Mouse (Mus musculus): ENCODE results near the gene Gm4567. TPM values are rescaled to one million over a fixed set of nuclear protein-coding genes. Genes with fewer than 3 reads are reported as not detected.

Gm4567 gene
- polyA plus RNA-seq (2012; ENCODE audit: low replicate concordance): not detected in 2 replicates

DNA sequence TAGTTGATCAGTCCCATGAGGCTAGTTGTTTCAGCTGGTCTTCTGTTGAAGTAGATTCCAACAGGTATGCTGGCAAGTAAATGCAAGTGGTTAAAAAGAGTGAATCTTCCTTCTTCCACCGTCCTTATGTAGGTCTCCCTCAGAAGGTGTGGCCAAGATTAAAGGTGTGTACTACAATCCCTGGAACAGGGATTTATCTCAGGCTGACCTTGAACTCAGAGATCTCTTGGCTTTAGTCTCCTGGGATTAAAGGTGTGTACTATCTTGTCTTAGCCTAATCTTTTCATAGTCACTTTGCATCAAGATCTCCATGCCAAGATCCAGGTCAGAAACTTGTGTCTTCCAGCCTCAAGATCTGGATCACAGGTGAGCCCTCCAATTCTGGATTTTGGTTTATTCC, at the start of gene Gm4567:
Gm4567 (minus strand) TSS at position 101 of the 400 bp plus-strand sequence.

DNA sequence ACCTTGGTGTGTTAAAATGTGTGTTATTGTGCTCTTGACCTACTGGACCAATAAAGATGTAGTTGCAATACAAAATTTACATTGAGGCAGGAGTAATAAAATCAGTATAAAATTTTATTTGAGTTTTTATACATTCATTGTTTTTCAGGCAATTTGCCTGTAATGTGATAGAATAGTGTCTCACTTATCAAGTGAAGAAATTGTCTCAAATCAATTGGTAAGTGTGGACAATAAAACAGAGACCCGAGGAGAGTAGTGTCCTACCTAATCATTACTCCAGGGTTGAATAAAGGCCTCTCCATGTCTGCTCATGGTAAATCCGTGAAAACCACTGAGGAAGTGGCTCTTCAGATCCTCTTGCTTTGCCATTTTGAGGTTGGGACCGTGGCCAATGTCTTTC, 41.9 kb upstream of the Gm4567 start, which contains the start of gene Vmn1r157:
Vmn1r157 (plus strand) TSS at position 301 of the 400 bp plus-strand sequence.

DNA sequence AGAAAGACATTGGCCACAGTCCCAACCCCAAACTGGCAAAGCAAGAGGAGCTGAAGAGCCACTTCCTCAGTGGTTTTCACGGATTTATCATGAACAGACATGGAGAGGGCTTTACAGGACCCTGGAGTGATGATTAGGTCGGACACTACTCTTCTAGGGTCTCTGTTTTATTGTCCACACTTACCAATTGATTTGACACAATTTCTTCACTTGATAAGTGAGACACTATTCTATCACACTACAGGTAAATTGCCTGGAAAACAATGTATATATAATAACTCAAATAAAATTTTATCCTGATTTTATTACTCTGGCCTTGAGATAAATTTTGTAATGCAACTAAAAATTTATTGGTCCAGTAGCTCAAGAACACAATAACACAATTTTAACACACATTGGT, 27.3 kb downstream of the Gm4567 start, which contains the start of gene Gm8693:
Gm8693 (minus strand) TSS at position 101 of the 400 bp plus-strand sequence.

Other genes with a start within 250 kb of the Gm4567 start
- gene Vmn1r151, start 220.0 kb downstream of the Gm4567 start, polyA plus RNA-seq (2012; ENCODE audit: low replicate concordance): not detected in 2 replicates
- not detected in 2 replicates for gene Vmn1r152, start 196.7 kb downstream of the Gm4567 start, polyA plus RNA-seq (2012; ENCODE audit: low replicate concordance)
- gene Gm8677, start 184.8 kb downstream of the Gm4567 start, polyA plus RNA-seq (2012; ENCODE audit: low replicate concordance): not detected in 2 replicates
- not detected in 2 replicates for gene Gm4201, start 154.4 kb downstream of the Gm4567 start, polyA plus RNA-seq (2012; ENCODE audit: low replicate concordance)
- not detected in 2 replicates for gene Gm4565, start 131.6 kb downstream of the Gm4567 start, polyA plus RNA-seq (2012; ENCODE audit: low replicate concordance)
- not detected in 2 replicates for gene Vmn1r155, start 61.7 kb downstream of the Gm4567 start, polyA plus RNA-seq (2012; ENCODE audit: low replicate concordance)
- not detected in 2 replicates for gene Gm8693, start 27.4 kb downstream of the Gm4567 start, polyA plus RNA-seq (2012; ENCODE audit: low replicate concordance)
- not detected in 2 replicates for gene Vmn1r157, start 42.0 kb upstream of the Gm4567 start, polyA plus RNA-seq (2012; ENCODE audit: low replicate concordance)
- not detected in 2 replicates for gene Vmn1r158, start 71.1 kb upstream of the Gm4567 start, polyA plus RNA-seq (2012; ENCODE audit: low replicate concordance)
- not detected in 2 replicates for gene Vmn1r159, start 123.9 kb upstream of the Gm4567 start, polyA plus RNA-seq (2012; ENCODE audit: low replicate concordance)
- gene Vmn1r160, start 151.5 kb upstream of the Gm4567 start, polyA plus RNA-seq (2012; ENCODE audit: low replicate concordance): not detected in 2 replicates